Mouse (Mus musculus) Patski (cell line): ENCODE results near the gene Bcl10. TPM values are rescaled to one million over a fixed set of nuclear protein-coding genes. Genes with fewer than 3 reads are reported as not detected.
"Not testable (repeated sequence)": the region's sequence is repeated elsewhere in the genome, so short reads cannot be mapped to it uniquely, and the experiment has no call there.

Experiments used
- ATAC-seq: fragments of 100-300 bp; one replicate; pipeline ENCODE4 v1.8.0; 2021
- CTCF ChIA-PET: fragments of 350-600 bp; sonication (Branson Sonifier 250); formaldehyde crosslinking; loops from one replicate; lab custom pipeline; 2022; ENCODE audit warnings: inconsistent platforms; lab: Charles Lee
- POLR2A ChIA-PET: fragments of 350-600 bp; sonication (Branson Sonifier 250); formaldehyde crosslinking; loops from one replicate; lab custom pipeline; 2022; ENCODE audit warnings: antibody characterized with exemption, inconsistent platforms; lab: Charles Lee
- DNase-seq: peaks from one replicate; pipeline ENCODE4 v3.0.0-alpha.2; 2011; ENCODE audit warnings: low read depth, low spot score
- H3K27me3 ChIP-seq: fragments of 371-371 bp; one replicate; pipeline ENCODE4 v1.5.1; 2021
- CTCF ChIP-seq: fragments of 100-300 bp; IDR thresholded peaks from one replicate; pipeline ENCODE4 v1.5.1; 2021
- in situ Hi-C: fragments of 300-500 bp; cut with MboI; formaldehyde crosslinking; loops from 3 replicates; pipeline ENCODE4 v1.11.1; 2018; ENCODE audit warnings: low pct_unique_long_range_greater_than_20kb, mixed read lengths
- polyA plus RNA-seq: library from polyadenylated mRNA; unstranded; gene quantifications from one replicate; pipeline ENCODE4 v1.2.3, GENCODE M21; 2021

Gene Bcl10
- 51.4 TPM for polyA plus RNA-seq

- ATAC-seq (no peak), DNase-seq (no peak)
- POLR2A ChIA-PET, result interaction anchor here (0.7 kb wide), 1 partner anchor 29 kb away, joined by 3 read pairs; no protein-coding TSS in a partner anchor
- TF ChIP-seq CTCF, result no peak
- in situ Hi-C loops, result no loop called here
- no peaks in the 10 kb centered on the region for H3K27me3 ChIP-seq
- CTCF ChIA-PET, result interaction anchor here (0.8 to 1.5 kb wide), 8 partner anchors 11 to 94 kb away, joined by 3 to 4 read pairs (median 3); partner anchors contain the start of gene 2410004B18Rik
These were observed at the start of gene Bcl10 for GRCm38 (mm10) chr3:145922019-145922854. Gene Bcl10 (plus strand): TSS chr3:145922804.

DNA sequence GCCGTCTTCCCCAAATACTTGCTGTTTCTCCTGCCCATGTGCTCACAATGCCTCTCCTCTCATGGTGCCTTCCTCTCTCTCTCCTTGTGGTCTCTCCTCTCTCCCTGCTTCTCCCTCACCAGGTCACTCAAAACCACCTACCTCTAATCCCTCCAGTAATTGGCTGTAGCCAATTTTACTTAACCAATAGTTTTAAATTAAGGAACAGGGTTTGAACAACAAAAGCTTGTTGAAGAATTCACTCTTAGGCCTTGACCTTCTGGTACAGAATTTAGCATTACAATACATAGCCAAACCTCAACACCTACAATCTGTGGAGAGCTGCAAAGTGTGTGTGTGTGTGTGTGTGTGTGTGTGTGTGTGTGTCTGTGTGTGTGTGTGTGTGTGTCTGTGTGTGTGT is 49.3 kb upstream of the Bcl10 start:
- ATAC-seq (no peak), DNase-seq (no peak)
- in situ Hi-C loops, result no loop called here
- no peaks in the 10 kb centered on the region for H3K27me3 ChIP-seq
- ChIA-PET POLR2A (no interaction called here), CTCF (interaction anchor here (1.8 kb wide), 1 partner anchor 33 kb away, joined by 4 read pairs; no protein-coding TSS in a partner anchor)
- no peak for TF ChIP-seq CTCF

DNA sequence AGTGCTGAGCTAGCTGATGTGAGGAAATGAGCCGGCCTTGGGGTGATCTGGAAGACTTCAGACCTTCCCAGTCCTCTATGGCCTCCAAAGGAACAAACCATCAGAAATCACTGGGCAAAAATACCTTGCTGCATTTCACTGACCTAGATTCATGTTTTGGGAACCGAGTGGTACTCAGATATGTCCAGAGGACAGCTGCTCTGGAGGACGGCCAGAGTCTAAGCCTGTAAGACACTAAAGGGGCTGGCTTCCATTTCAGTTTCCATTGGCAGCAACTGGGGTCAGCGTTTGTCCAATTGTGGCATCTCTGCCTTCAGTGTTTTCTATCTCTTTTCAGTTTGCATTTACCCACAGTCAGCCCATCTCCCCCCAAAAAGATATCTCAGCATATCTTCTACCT is 48.5 kb upstream of the Bcl10 start:
- in situ Hi-C loops, result no loop called here
- POLR2A ChIA-PET, result no interaction called here
- CTCF ChIA-PET, result interaction anchor here (0.7 kb wide), 2 partner anchors 10 to 17 kb away, joined by 3 read pairs; no protein-coding TSS in a partner anchor
- DNase-seq, result no peak
- no peak for TF ChIP-seq CTCF
- ATAC-seq, result no peak
- no peaks in the 10 kb centered on the region for H3K27me3 ChIP-seq

- no peak for TF ChIP-seq CTCF
- ChIA-PET CTCF (interaction anchor here (1.3 to 1.5 kb wide), 2 partner anchors 14 kb away, joined by 4 to 6 read pairs; no protein-coding TSS in a partner anchor), POLR2A (interaction anchor here (1.0 kb wide), 1 partner anchor 8 kb away, joined by 3 read pairs; no protein-coding TSS in a partner anchor)
- ATAC-seq (peak; percentile 73), DNase-seq (no peak)
- no peaks in the 10 kb centered on the region for H3K27me3 ChIP-seq
- in situ Hi-C loops, result no loop called here
These were observed 46.5 kb upstream of the Bcl10 start for GRCm38 (mm10) chr3:145876120-145876519.

DNA sequence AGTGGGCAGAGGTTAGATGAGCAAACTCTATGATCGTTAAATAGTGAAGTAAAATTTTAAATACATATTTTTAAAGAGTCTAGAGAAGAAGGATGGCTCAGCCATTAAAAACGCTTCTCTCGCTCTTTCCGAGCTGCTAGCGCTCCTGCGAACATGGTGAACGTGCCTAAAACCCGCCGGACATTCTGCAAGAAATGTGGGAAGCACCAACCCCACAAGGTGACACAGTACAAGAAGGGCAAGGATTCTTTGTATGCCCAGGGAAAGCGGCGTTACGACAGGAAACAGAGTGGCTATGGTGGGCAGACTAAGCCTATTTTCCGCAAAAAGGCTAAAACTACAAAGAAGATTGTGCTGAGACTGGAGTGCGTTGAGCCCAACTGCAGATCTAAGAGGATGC is 43.7 kb upstream of the Bcl10 start:
- in situ Hi-C loops, DNase-seq, POLR2A ChIA-PET, H3K27me3 ChIP-seq, ATAC-seq: not testable (repeated sequence)
- CTCF ChIA-PET, result interaction anchor here (1.2 to 2.0 kb wide), 4 partner anchors 8 to 21 kb away, joined by 3 to 6 read pairs (median 4); no protein-coding TSS in a partner anchor

DNA sequence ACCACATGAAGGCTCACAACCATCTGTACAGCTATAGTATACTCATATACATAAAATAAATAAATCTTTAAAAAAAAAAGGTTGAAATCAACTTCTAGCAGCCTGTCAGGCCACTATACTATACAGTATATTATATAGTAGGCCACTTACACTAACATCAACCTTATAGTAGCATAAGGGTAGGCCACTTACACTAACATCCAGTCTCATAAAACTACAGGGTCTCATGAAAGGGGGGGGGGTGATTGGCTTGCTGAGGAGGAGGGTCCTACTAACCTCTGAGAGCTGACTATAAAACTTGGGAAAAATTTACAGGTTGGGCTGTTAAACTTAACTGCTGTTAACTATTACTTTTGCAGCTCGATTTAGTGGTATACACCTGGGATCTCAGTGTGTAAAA is 42.3 kb upstream of the Bcl10 start:
- CTCF ChIA-PET, result interaction anchor here (1.2 to 2.0 kb wide), 4 partner anchors 8 to 20 kb away, joined by 3 to 6 read pairs (median 4); no protein-coding TSS in a partner anchor
- no peak for DNase-seq
- in situ Hi-C loops, result no loop called here
- no peaks in the 10 kb centered on the region for H3K27me3 ChIP-seq
- no peak for TF ChIP-seq CTCF
- ATAC-seq, result no peak
- POLR2A ChIA-PET, result interaction anchor here (0.8 kb wide), 1 partner anchor 34 kb away, joined by 3 read pairs; no protein-coding TSS in a partner anchor

DNA sequence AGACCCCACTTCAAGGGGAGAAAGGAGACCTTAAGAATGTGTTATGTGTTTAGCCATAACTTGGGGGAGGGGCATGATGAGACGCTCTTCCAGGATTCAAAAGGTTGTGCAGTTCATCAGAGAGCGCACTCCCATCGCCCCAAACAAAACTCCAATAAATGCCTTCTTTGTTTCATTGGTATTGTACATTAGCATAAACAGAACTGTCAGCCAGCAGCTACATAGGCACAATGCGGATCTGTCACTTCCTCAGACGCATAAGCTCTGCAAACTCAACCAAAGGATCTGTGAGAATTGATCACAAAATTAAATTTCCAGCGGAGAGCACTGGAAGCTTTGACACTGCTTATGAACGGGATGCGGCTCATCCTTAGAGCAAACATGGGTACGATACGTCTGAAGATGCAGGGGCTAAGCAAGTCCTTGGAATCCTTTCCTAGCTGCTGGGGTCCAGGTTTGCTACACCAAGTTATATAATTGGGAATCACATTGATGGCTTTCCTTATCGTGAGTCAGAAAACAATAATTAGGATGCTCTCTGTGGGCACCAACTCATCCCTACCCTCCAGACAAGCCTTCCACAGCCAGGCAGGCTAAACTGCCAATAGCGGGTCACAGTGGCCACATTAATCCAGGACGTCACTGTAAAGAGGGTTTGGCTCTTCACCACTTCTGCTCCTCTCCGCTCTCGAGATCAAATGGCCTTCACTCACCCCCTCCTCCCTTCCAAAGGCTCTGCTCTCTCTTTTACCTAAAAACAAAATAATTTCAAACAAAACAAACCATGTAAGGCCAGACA is 40.3 kb upstream of the Bcl10 start:
- CTCF ChIA-PET, result no interaction called here
- no peak for TF ChIP-seq CTCF
- no peak for ATAC-seq
- no peak for DNase-seq
- in situ Hi-C loops, result no loop called here
- POLR2A ChIA-PET, result no interaction called here
- H3K27me3 ChIP-seq, result no peaks in the 10 kb centered on the region

- DNase-seq, result no peak
- ChIA-PET POLR2A (interaction anchor here (0.6 kb wide), 1 partner anchor 57 kb away, joined by 3 read pairs; no protein-coding TSS in a partner anchor), CTCF (no interaction called here)
- TF ChIP-seq CTCF, result no peak
- no peaks in the 10 kb centered on the region for H3K27me3 ChIP-seq
- no peak for ATAC-seq
- in situ Hi-C loops, result no loop called here
These were observed 39.4 kb upstream of the Bcl10 start for GRCm38 (mm10) chr3:145883233-145883632.

DNA sequence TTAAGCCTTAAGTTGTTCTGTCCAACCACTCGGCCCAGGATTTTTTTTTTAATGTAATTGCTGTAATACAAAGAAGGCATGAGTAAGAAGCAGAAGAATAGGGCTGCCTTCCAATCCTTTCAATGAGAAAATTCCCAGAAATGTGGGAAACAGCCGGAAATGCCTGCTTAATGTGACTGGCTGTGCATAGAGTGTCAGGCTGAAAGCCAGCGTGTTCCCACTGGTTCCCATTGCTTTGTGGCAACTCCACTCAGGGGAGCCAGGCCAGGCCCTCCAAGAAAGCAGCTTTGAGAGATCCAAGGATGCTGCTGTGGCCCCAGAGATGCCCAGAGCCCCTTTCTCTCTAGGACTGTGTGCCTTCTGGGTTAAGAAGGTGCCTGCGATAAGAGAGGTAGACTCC is 37.2 kb upstream of the Bcl10 start:
- CTCF ChIA-PET, result interaction anchor here (0.9 to 2.7 kb wide), 3 partner anchors 13 to 182 kb away, joined by 3 to 12 read pairs (median 3); no protein-coding TSS in a partner anchor
- in situ Hi-C loops, result loop anchor here (5.0 kb wide), 1 partner anchor 123 kb away; no protein-coding TSS in a partner anchor
- ATAC-seq (peak; percentile 36), DNase-seq (peak; percentile 85)
- H3K27me3 ChIP-seq, result no peaks in the 10 kb centered on the region
- POLR2A ChIA-PET, result interaction anchor here (1.0 to 2.9 kb wide), 6 partner anchors 9 to 249 kb away, joined by 3 to 19 read pairs (median 4); partner anchors contain the start of gene Ddah1
- TF ChIP-seq CTCF, result no peak
